Mouse (Mus musculus) MEL (cell line): ENCODE results near the gene Gm498.
A peak's percentile ranks its signal among the peaks of the same experiment; 100 is the strongest.

ENCODE experiments used
- CHD1 ChIP-seq: IDR thresholded peaks from 2 replicates; pipeline ENCODE4 v1.6.1; 2012; ENCODE audit warnings: low read depth, mild to moderate bottlenecking, inconsistent platforms, low read length, improper control_type of control experiment
- CTCF ChIP-seq, 3 experiments: IDR thresholded peaks in 2 of 3; conservative IDR thresholded peaks in 1 of 3; 2 replicates each; pipeline ENCODE4 v1.5.1; 2011 to 2012; ENCODE audit warnings: low read length in 3 of 3, low read depth in 2 of 3, mild to moderate bottlenecking in 2 of 3, improper control_type of control experiment in 1 of 3, inconsistent platforms in 1 of 3, mixed read lengths in 1 of 3, moderate library complexity in 1 of 3; ENCODE audit not compliant: control insufficient read depth in 1 of 3, insufficient read depth in 1 of 3, poor library complexity in 1 of 3, severe bottlenecking in 1 of 3
- GABPA ChIP-seq: IDR thresholded peaks from 2 replicates; pipeline ENCODE4 v1.6.1; 2012; ENCODE audit warnings: low read depth, mild to moderate bottlenecking, inconsistent platforms, low read length, improper control_type of control experiment, moderate library complexity
- GATA1 ChIP-seq: IDR thresholded peaks from 2 replicates; pipeline ENCODE4 v1.6.1; 2011; ENCODE audit warnings: low read depth, low read length, improper control_type of control experiment
- POLR2A ChIP-seq, 2 experiments: IDR thresholded peaks; 2 replicates each; pipeline ENCODE4 v1.6.1; 2011 to 2012; ENCODE audit warnings: low read length in 2 of 2, mild to moderate bottlenecking in 2 of 2, control low read depth in 1 of 2, improper control_type of control experiment in 1 of 2, low read depth in 1 of 2, moderate library complexity in 1 of 2; ENCODE audit not compliant: control insufficient read depth in 1 of 2, insufficient read depth in 1 of 2, poor library complexity in 1 of 2
- POLR2AphosphoS2 ChIP-seq: IDR thresholded peaks from 2 replicates; pipeline ENCODE4 v1.6.1; 2011; ENCODE audit warnings: low read length, improper control_type of control experiment

DNA sequence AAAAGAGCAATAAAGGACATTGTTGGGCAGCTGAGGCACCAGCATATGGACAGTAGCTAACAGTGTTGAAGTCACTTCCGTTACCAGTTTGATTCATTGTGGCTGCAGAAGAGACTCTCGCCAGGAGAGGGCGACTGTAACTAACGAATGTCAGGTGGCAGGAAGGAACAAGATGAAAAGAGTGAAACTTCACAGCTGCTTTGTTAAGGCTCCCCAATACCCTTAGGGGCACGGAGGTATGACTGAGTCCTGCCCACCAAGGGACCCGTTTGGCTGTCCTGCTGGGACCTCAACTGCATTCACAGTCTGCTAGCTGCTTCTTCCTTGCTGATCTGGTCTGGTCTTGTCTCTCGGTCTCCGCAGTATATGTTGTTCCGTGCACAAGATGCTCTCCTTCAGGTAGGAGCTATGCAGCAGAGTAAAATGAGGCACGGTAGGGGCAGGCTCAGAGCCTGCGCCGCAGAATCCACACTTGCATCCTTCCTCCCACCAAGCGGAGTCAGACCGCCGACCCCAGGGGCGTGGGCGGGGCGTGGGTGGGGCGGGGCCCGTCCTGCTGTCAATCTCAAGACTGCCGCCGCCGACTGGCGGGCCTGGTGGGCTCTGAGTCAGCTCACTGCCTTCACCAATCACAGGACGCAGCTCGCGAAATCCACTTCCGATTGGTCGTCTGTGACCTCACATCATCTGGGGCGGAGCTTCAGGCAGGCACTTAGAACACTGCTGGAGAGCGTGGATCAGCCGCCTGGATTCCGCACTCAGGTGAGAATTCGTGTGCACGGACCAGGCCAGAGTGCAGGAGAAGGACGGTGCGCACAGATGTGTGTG lies 36.9 kb upstream of the Gm498 start:
- no peak for TF ChIP-seq GATA1
- TF ChIP-seq POLR2A (IDR thresholded peaks at IDR 0.05; ENCODE audit: control insufficient read depth in 1 of 2, insufficient read depth in 1 of 2, low read depth in 1 of 2, low read length in 2 of 2, poor library complexity in 1 of 2), result peak; percentile 20 to 89; a peak in 3 of 4 replicates
- TF ChIP-seq CHD1, result no peak
- peak; percentile 70; the same call in 1 of the 2 replicates for TF ChIP-seq POLR2AphosphoS2
- TF ChIP-seq GABPA, result no peak
- TF ChIP-seq CTCF (IDR thresholded peaks at IDR 0.05 in 2 of 3, conservative IDR thresholded peaks at IDR 0.05 in 1 of 3; ENCODE audit: control insufficient read depth in 1 of 3, insufficient read depth in 1 of 3, low read depth in 2 of 3, low read length in 3 of 3, poor library complexity in 1 of 3, severe bottlenecking in 1 of 3), result peak; percentile 73 to 90 (median 89)
